Mouse (Mus musculus) hindbrain, embryonic 14.5 days (tissue): ENCODE measurements around the gene Zfp655. TPM values are rescaled to one million over a fixed set of nuclear protein-coding genes. Genes with fewer than 3 reads are reported as not detected.
"Not testable (repeated sequence)": the region's sequence is repeated elsewhere in the genome, so short reads cannot be mapped to it uniquely, and the experiment has no call there.

Source experiments
- ATAC-seq: fragments of 200-750 bp; cut with Nextera tagmentation; 2 replicates; pipeline ENCODE4 v1.8.0; 2017; ENCODE audit warnings: moderate number of reproducible peaks, mild to moderate bottlenecking, moderate TSS enrichment, moderate library complexity; ENCODE audit not compliant: low FRiP score
- DNase-seq: peaks from one replicate; pipeline ENCODE4 v3.0.0-alpha.2; 2015; ENCODE audit warnings: low spot score
- H3K27ac ChIP-seq: fragments of 300-500 bp; sonication (generic); 2 replicates; pipeline ENCODE4 v1.5.1; 2014; ENCODE audit warnings: mild to moderate bottlenecking, moderate library complexity
- H3K27me3 ChIP-seq: fragments of 300-500 bp; sonication (generic); 2 replicates; pipeline ENCODE4 v1.6.1; 2014; ENCODE audit warnings: mild to moderate bottlenecking, low read length, mixed read lengths; ENCODE audit not compliant: control insufficient read depth, insufficient read depth
- H3K36me3 ChIP-seq: fragments of 300-500 bp; sonication (generic); replicated peaks from 2 replicates; pipeline ENCODE4 v1.6.1; 2014; ENCODE audit not compliant: control insufficient read depth, insufficient read depth
- H3K4me1 ChIP-seq: fragments of 300-500 bp; sonication (generic); replicated peaks from 2 replicates; pipeline ENCODE4 v1.6.1; 2014; ENCODE audit warnings: antibody characterized with exemption, low read length, mixed read lengths; ENCODE audit not compliant: control insufficient read depth, insufficient read depth
- H3K4me2 ChIP-seq: fragments of 300-500 bp; sonication (generic); replicated peaks from 2 replicates; pipeline ENCODE4 v1.6.1; 2014; ENCODE audit warnings: mild to moderate bottlenecking, moderate library complexity
- H3K4me3 ChIP-seq: fragments of 300-500 bp; sonication (generic); replicated peaks from 2 replicates; pipeline ENCODE4 v1.5.1; 2014; ENCODE audit warnings: mild to moderate bottlenecking, low read length
- H3K9ac ChIP-seq: fragments of 300-500 bp; sonication (generic); 2 replicates; pipeline ENCODE4 v1.6.1; 2014
- H3K9me3 ChIP-seq: fragments of 300-500 bp; sonication (generic); 2 replicates; pipeline ENCODE4 v1.6.1; 2016; ENCODE audit warnings: low read length; ENCODE audit not compliant: control insufficient read depth
- WGBS: fragments of 180-500 bp; shearing (Covaris S2); extraction: QIAGEN DNeasy Blood & Tissue Kit; methylation state at CpG from one replicate; pipeline ENCODE4 v1.1.7; 2014; 5-methylcytosine and 5-hydroxymethylcytosine counted together
- polyA plus RNA-seq: library from polyadenylated mRNA; unstranded; fragments of >200 nt; fragmentation: Nextera tagmentation; extraction: Ambion mirVana; gene quantifications from 2 replicates; pipeline ENCODE4 v1.2.1, GENCODE M21; 2014

Zfp655 gene
- polyA plus RNA-seq, 1 experiment from 2014 or later: 40.1 TPM

DNA sequence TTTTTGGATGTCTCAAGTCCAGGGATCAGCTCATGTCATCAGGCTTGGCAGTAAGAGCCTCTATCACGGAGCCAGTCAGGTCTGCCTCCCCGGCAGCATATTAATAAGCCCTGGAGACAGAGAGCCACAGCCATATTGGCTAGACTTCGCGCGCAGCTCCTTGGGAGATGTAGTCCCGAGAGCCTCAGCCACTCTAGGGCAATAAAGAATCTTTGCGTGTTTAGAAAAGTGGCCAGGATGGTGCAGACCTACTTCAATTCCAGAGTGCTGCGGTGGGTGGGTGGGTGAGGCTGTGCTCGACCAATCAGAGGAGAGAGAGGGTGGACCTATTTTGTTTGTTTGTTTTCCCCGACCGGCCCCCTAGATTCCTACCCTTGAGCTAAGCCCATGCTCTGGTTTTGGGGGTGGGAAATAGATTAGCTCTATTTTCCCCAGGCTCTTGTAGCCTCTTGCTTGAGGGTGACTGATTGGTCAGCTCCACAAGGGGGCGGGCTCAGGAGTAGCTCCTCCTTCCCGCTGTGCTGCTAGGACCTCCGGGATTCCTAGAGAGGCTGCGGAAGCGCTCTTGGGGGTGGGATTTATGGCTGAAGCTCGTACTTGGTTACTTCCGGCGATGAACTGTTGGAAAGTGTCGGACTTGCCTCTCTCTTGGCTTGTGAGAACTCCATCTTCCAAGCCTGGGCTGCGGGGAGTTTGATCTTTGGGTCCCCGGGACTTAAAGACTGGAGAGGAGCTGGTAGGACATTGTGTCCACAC, 27.4 kb upstream of the Zfp655 start, which contains the start of gene Zkscan5:
Gene Zkscan5, plus strand, starts transcription at position 627 of the 756 bp plus-strand sequence.
- Histone ChIP-seq H3K9me3 (no peaks in the 10 kb centered on the region), H3K27ac (peak within 1 kb of the TSS; percentile 71), H3K27me3 (no peaks in the 10 kb centered on the region), H3K4me2 (peak within 1 kb of the TSS; percentile 66), H3K36me3 (peaks cover 4% of the 10 kb centered on the region), H3K4me3 (peak within 1 kb of the TSS; percentile 51), H3K9ac (peak within 1 kb of the TSS; percentile 58), H3K4me1 (peaks cover 24% of the 10 kb centered on the region)
- peak; percentile 94 for ATAC-seq
- WGBS: under 1% methylated on average over 22 of the region's 22 CpGs
- DNase-seq: peak; percentile 97

DNA sequence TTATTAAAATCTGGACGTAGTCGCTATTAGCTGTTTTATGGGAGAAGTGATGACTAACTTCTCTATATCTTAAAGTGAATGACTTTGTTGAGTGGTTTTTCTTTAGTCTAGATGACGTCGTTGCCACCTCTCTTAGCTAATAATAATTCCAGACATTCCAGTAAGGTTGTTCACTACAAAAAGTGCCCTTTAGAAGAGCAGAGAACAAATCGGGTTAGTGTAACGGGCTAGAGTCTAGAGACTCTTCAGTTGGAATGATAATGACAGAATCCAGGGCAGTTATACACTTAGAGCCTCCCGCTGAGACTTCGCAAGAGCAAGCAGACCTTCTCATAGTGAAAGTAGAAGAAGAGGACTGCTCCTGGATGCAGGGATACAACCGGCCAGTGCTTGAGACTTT, 26.5 kb upstream of the Zfp655 start:
- Histone ChIP-seq H3K36me3 (peaks cover 13% of the 10 kb centered on the region), H3K4me3 (peak overlapping the region; percentile 51), H3K9ac (peak overlapping the region; percentile 58), H3K9me3 (no peaks in the 10 kb centered on the region), H3K27ac (no peak overlapping the region), H3K4me2 (peak overlapping the region; percentile 66), H3K4me1 (peaks cover 24% of the 10 kb centered on the region), H3K27me3 (no peaks in the 10 kb centered on the region)
- DNase-seq: no peak
- no peak for ATAC-seq
- 24% methylated on average over 9 of the region's 9 CpGs for WGBS

DNA sequence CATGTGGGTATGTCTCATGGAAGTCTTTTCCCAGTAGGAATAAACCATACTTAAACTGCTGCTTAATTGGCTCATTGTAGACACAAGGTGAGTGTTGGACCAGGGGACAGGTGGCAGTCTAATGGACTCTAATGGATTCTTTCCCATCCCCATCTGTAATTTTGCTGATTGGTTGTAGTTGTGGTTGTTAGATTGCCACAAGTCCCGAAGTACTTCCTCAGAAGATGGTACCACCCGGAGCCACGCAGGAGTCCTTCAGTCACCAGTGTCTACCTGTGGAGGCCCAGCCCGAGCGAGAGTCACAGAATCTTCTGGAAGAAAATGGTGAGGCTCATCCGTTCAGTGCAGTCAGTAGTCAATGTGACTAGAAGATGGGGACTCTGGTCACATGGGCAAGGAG, 24.1 kb upstream of the Zfp655 start:
- H3K9me3 ChIP-seq: no peaks in the 10 kb centered on the region
- ATAC-seq (no peak), DNase-seq (no peak)
- H3K27ac ChIP-seq: no peak overlapping the region
- peaks cover 37% of the 10 kb centered on the region for H3K36me3 ChIP-seq
- H3K4me3 ChIP-seq: no peak overlapping the region
- no peaks in the 10 kb centered on the region for H3K27me3 ChIP-seq
- H3K4me2 ChIP-seq: no peak overlapping the region
- peaks cover 12% of the 10 kb centered on the region for H3K4me1 ChIP-seq
- no peak overlapping the region for H3K9ac ChIP-seq
- WGBS: 96% methylated on average over 6 of the region's 6 CpGs

DNA sequence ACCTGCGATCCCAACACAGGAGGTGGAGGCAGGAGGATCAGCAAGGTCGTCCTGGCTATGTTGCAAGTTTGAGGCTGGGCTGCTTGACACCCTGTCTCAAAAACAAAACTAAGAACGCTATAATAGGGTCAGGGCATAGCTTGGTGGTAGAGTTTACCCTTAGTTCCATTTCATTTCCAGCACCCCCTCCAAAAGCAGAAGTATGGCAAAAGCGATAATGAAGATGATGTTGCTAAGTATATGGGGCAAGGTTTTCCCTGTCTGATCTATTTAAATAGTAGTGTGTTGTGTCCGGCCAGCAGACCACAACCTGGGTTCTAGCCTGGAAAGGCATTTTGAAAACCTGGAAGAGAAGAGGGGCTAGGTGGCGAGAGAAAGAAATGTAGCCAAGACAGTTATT, 23.6 kb upstream of the Zfp655 start:
- Histone ChIP-seq H3K9ac (no peak overlapping the region), H3K4me3 (no peak overlapping the region), H3K9me3 (no peaks in the 10 kb centered on the region), H3K27ac (no peak overlapping the region), H3K27me3 (no peaks in the 10 kb centered on the region), H3K4me1 (peaks cover 12% of the 10 kb centered on the region), H3K36me3 (peaks cover 42% of the 10 kb centered on the region), H3K4me2 (no peak overlapping the region)
- DNase-seq (no peak), ATAC-seq (no peak)
- WGBS: 90% methylated on average over 5 of the region's 6 CpGs

DNA sequence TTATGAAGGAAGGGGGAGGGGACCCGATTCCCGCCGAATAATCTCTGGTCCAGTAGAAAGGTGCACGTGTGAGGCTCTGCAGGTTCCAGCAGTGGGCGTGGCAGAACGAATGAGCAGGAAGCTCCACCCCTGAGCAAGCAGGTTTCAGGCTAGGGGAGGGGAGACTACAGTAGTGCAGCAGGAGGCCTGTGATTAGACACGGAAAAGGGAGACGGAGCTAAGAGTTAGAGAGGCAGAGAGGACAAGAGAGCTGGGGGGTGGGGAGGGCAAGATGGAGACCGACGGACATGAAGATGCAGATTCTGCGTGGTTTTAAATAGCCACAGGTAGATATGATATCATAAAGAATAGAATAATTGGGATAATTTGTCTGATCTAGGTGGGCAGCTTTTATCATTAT, 23.1 kb upstream of the Zfp655 start:
- H3K9ac ChIP-seq: not testable (repeated sequence)
- 58% methylated on average over 10 of the region's 11 CpGs for WGBS

DNA sequence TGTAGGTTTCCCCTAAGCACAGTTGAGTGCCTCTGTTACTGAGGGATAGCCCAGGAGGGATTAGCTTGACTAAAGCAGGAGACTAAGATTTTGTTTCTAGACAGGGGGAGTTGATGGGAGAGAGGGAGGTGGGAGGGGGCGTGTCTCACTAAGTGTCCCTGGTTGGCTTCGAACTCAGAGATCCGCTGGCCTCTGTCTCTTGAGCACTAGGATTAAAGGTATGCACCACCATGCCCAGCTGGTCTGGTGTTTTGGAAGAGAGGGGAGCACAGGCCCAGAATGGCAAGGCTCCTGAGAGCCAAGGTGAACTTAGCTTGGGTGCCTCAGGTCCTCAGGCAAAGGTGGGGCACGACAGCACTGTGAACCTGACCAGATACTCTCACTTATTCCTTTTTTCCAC, 20.2 kb upstream of the Zfp655 start:
- Histone ChIP-seq H3K36me3 (peaks cover 67% of the 10 kb centered on the region), H3K9ac (no peak overlapping the region), H3K4me3 (no peak overlapping the region), H3K27me3 (no peaks in the 10 kb centered on the region), H3K4me1 (no peaks in the 10 kb centered on the region), H3K4me2 (no peak overlapping the region), H3K9me3 (no peaks in the 10 kb centered on the region), H3K27ac (no peak overlapping the region)
- no peak for DNase-seq
- WGBS: 95% methylated on average over 4 of the region's 4 CpGs
- no peak for ATAC-seq

More for the DNA sequence above, 23.1 kb upstream of the Zfp655 start:
- H3K27ac ChIP-seq, H3K9me3 ChIP-seq, H3K4me2 ChIP-seq, DNase-seq, ATAC-seq, H3K27me3 ChIP-seq, H3K4me3 ChIP-seq: not testable (repeated sequence)
- Histone ChIP-seq H3K36me3 (peaks cover 46% of the 10 kb centered on the region), H3K4me1 (peaks cover 12% of the 10 kb centered on the region)

DNA sequence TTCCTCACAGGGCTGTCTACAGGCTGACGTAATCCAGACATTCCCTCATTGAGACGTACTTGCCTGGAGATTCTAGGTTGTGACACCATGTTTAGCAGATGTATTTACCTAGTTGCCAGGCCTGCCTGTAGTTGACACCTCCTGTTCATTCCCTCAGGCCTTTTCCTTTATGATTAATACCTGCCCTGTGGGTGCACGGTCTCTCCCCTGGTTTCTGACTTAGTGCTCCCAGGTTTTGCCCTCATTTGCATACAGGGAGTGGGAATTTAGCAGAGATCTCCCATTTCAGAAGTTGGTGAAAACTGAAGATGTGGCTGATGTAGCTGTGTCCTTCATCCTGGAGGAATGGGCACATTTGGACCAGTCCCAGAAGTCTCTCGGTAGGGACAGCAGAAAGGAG, 19.3 kb upstream of the Zfp655 start:
- no peak overlapping the region for H3K27ac ChIP-seq
- 95% methylated on average over 4 of the region's 4 CpGs for WGBS
- no peak overlapping the region for H3K4me3 ChIP-seq
- no peak overlapping the region for H3K9ac ChIP-seq
- no peak for ATAC-seq
- no peaks in the 10 kb centered on the region for H3K9me3 ChIP-seq
- H3K36me3 ChIP-seq: peaks cover 75% of the 10 kb centered on the region
- no peaks in the 10 kb centered on the region for H3K27me3 ChIP-seq
- no peak for DNase-seq
- no peaks in the 10 kb centered on the region for H3K4me1 ChIP-seq
- H3K4me2 ChIP-seq: no peak overlapping the region

DNA sequence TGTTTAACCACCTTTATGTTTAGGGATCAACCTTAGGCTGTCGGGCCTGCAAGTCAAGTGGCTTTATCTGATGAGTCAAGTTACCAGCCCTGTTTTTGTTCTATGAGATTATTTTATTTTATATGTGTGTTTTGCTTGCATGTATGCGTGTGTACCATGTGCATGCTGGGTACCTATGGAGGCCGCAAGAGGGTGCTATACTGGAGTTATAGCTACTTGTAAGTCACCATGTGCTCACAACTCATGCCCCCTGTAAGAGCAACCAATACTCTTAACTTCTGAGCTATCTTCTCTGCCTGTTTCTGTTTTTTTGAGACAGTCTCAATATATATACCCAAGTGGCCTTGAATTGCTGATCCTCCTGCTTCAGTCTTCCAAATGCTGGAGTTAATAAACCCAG, 18.0 kb upstream of the Zfp655 start:
- Histone ChIP-seq H3K4me2 (no peak overlapping the region), H3K4me1 (no peaks in the 10 kb centered on the region), H3K9me3 (no peaks in the 10 kb centered on the region), H3K27me3 (no peaks in the 10 kb centered on the region), H3K27ac (no peak overlapping the region), H3K36me3 (peaks cover 82% of the 10 kb centered on the region), H3K9ac (no peak overlapping the region), H3K4me3 (no peak overlapping the region)
- DNase-seq (no peak), ATAC-seq (no peak)
- 97% methylated on average over 3 of the region's 3 CpGs for WGBS

DNA sequence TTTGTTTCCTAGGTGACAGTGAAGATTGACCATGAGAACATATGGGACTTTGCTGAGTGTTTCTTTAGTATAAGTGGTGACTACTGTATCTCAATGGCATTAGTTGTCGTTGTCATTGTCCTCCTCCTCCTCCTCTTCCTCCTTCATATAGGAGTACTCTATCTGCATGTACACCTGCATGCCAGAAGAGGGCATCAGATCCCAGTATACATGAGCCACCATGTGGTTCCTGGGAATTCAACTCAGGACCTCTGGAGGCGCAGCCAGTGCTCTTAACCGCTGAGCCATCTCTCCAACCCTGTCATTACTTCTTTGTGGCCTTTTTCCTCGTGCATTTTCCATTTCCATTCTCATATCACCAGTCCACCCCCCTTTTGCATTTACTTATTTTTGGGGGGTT, 16.8 kb upstream of the Zfp655 start:
- no peak overlapping the region for H3K27ac ChIP-seq
- no peak overlapping the region for H3K4me2 ChIP-seq
- no peak for ATAC-seq
- no peak for DNase-seq
- no peak overlapping the region for H3K4me3 ChIP-seq
- no peaks in the 10 kb centered on the region for H3K4me1 ChIP-seq
- H3K9me3 ChIP-seq: no peaks in the 10 kb centered on the region
- peaks cover 84% of the 10 kb centered on the region for H3K36me3 ChIP-seq
- WGBS: 77% methylated on average over 4 of the region's 4 CpGs
- no peaks in the 10 kb centered on the region for H3K27me3 ChIP-seq
- no peak overlapping the region for H3K9ac ChIP-seq
